Mouse (Mus musculus) intestine, postnatal 0 days (tissue): ENCODE data around the gene Zar1l. TPM values are rescaled to one million over a fixed set of nuclear protein-coding genes. Genes with fewer than 3 reads are reported as not detected.

ENCODE experiments used
- ATAC-seq: fragments of 200-750 bp; cut with Nextera tagmentation; 2 replicates; pipeline ENCODE4 v1.8.0; 2017; ENCODE audit warnings: mild to moderate bottlenecking, moderate TSS enrichment, moderate library complexity
- H3K27ac ChIP-seq: fragments of 300-500 bp; sonication (generic); 2 replicates; pipeline ENCODE4 v1.5.1; 2014; ENCODE audit warnings: mild to moderate bottlenecking, low read depth, low read length, moderate library complexity
- H3K27me3 ChIP-seq: fragments of 300-500 bp; sonication (generic); replicated peaks from 2 replicates; pipeline ENCODE4 v1.6.1; 2014; ENCODE audit warnings: low read length, mixed read lengths; ENCODE audit not compliant: control insufficient read depth, insufficient read depth
- H3K36me3 ChIP-seq: fragments of 300-500 bp; sonication (generic); 2 replicates; pipeline ENCODE4 v1.6.1; 2014; ENCODE audit warnings: mild to moderate bottlenecking, moderate library complexity; ENCODE audit not compliant: control insufficient read depth, insufficient read depth
- H3K4me1 ChIP-seq: fragments of 300-500 bp; sonication (generic); replicated peaks from 2 replicates; pipeline ENCODE4 v1.6.1; 2014; ENCODE audit warnings: antibody characterized with exemption, low read length, mixed read lengths; ENCODE audit not compliant: control insufficient read depth, insufficient read depth
- H3K4me2 ChIP-seq: fragments of 300-500 bp; sonication (generic); replicated peaks from 2 replicates; pipeline ENCODE4 v1.6.1; 2014; ENCODE audit warnings: low read depth, mild to moderate bottlenecking, moderate library complexity
- H3K4me3 ChIP-seq: fragments of 300-500 bp; sonication (generic); 2 replicates; pipeline ENCODE4 v1.5.1; 2014; ENCODE audit warnings: low read depth, low read length
- H3K9ac ChIP-seq: fragments of 300-500 bp; sonication (generic); 2 replicates; pipeline ENCODE4 v1.6.1; 2014; ENCODE audit warnings: mild to moderate bottlenecking, low read depth, low read length
- H3K9me3 ChIP-seq: fragments of 300-500 bp; sonication (generic); 2 replicates; pipeline ENCODE4 v1.6.1; 2016; ENCODE audit warnings: mixed run types; ENCODE audit not compliant: control insufficient read depth
- CTCF ChIP-seq: sonication (generic); IDR thresholded peaks from 2 replicates; pipeline ENCODE4 v1.5.1; 2016; ENCODE audit warnings: low read depth, mild to moderate bottlenecking, control low read depth, antibody characterized with exemption, moderate library complexity
- WGBS: fragments of 180-500 bp; shearing (Covaris S2); extraction: QIAGEN DNeasy Blood & Tissue Kit; methylation state at CpG from one replicate; pipeline ENCODE4 v1.1.7; 2014; 5-methylcytosine and 5-hydroxymethylcytosine counted together
- polyA plus RNA-seq: library from polyadenylated mRNA; unstranded; fragments of >200 nt; fragmentation: Nextera tagmentation; extraction: Ambion mirVana; gene quantifications from 2 replicates; pipeline ENCODE4 v1.2.1, GENCODE M21; 2015

Zar1l gene
- not detected in 2 replicates for polyA plus RNA-seq

GRCm38 (mm10) chr5:150518064-150518463, at the start of gene Zar1l:
Zar1l (minus strand) TSS chr5:150518164.
- Histone ChIP-seq H3K27ac (no peak within 1 kb of the TSS), H3K36me3 (no peaks in the 10 kb centered on the region), H3K9me3 (no peaks in the 10 kb centered on the region), H3K9ac (no peak within 1 kb of the TSS), H3K4me1 (no peaks in the 10 kb centered on the region), H3K4me3 (no peak within 1 kb of the TSS), H3K4me2 (no peak within 1 kb of the TSS), H3K27me3 (no peaks in the 10 kb centered on the region)
- 55% methylated on average over 4 of the region's 4 CpGs for WGBS
- no peak for ATAC-seq
- TF ChIP-seq CTCF: no peak

GRCm38 (mm10) chr5:150566971-150567370, 49.0 kb upstream of the Zar1l start:
- H3K4me2 ChIP-seq: no peak overlapping the region
- H3K36me3 ChIP-seq: peaks cover 26% of the 10 kb centered on the region
- H3K9ac ChIP-seq: no peak overlapping the region
- no peak for ATAC-seq
- no peak overlapping the region for H3K4me3 ChIP-seq
- H3K27ac ChIP-seq: no peak overlapping the region
- no peaks in the 10 kb centered on the region for H3K9me3 ChIP-seq
- 93% methylated on average over 5 of the region's 5 CpGs for WGBS
- no peaks in the 10 kb centered on the region for H3K4me1 ChIP-seq
- TF ChIP-seq CTCF: no peak
- H3K27me3 ChIP-seq: no peaks in the 10 kb centered on the region

GRCm38 (mm10) chr5:150566226-150566625, 48.3 kb upstream of the Zar1l start:
- WGBS: 57% methylated on average over 3 of the region's 3 CpGs
- Histone ChIP-seq H3K4me3 (no peak overlapping the region), H3K4me1 (no peaks in the 10 kb centered on the region), H3K36me3 (peaks cover 25% of the 10 kb centered on the region), H3K4me2 (no peak overlapping the region), H3K9me3 (no peaks in the 10 kb centered on the region), H3K27me3 (no peaks in the 10 kb centered on the region), H3K9ac (no peak overlapping the region), H3K27ac (no peak overlapping the region)
- no peak for TF ChIP-seq CTCF
- no peak for ATAC-seq

GRCm38 (mm10) chr5:150564426-150564825, 46.5 kb upstream of the Zar1l start:
- WGBS: 93% methylated on average over 6 of the region's 6 CpGs
- peaks cover 26% of the 10 kb centered on the region for H3K36me3 ChIP-seq
- no peak for TF ChIP-seq CTCF

GRCm38 (mm10) chr5:150561783-150562182, 43.8 kb upstream of the Zar1l start:
- Histone ChIP-seq H3K27ac (peak overlapping the region; percentile 74), H3K4me3 (no peak overlapping the region), H3K27me3 (no peaks in the 10 kb centered on the region), H3K4me2 (peak overlapping the region; percentile 37; the same call in 1 of the 2 replicates), H3K9me3 (no peaks in the 10 kb centered on the region), H3K4me1 (no peaks in the 10 kb centered on the region), H3K36me3 (peaks cover 29% of the 10 kb centered on the region), H3K9ac (no peak overlapping the region)
- ATAC-seq: peak; percentile 91
- WGBS: 55% methylated on average over 5 of the region's 5 CpGs
- no peak for TF ChIP-seq CTCF

More at GRCm38 (mm10) chr5:150564426-150564825, 46.5 kb upstream of the Zar1l start:
- H3K4me2 ChIP-seq: no peak overlapping the region
- H3K4me1 ChIP-seq: no peaks in the 10 kb centered on the region
- H3K9me3 ChIP-seq: no peaks in the 10 kb centered on the region
- H3K27ac ChIP-seq: no peak overlapping the region
- ATAC-seq: no peak
- no peak overlapping the region for H3K4me3 ChIP-seq
- no peaks in the 10 kb centered on the region for H3K27me3 ChIP-seq
- H3K9ac ChIP-seq: no peak overlapping the region

- TF ChIP-seq CTCF: no peak
- Histone ChIP-seq H3K27ac (peak overlapping the region; percentile 74), H3K4me1 (no peaks in the 10 kb centered on the region), H3K4me2 (peak overlapping the region; percentile 37; the same call in 1 of the 2 replicates), H3K9me3 (no peaks in the 10 kb centered on the region), H3K27me3 (no peaks in the 10 kb centered on the region), H3K4me3 (no peak overlapping the region), H3K36me3 (peaks cover 30% of the 10 kb centered on the region), H3K9ac (no peak overlapping the region)
- ATAC-seq: peak; percentile 88
Measured at GRCm38 (mm10) chr5:150561376-150561775, 43.4 kb upstream of the Zar1l start.

GRCm38 (mm10) chr5:150560851-150561250, 42.9 kb upstream of the Zar1l start:
- no peak overlapping the region; the same call in 1 of the 2 replicates for H3K27ac ChIP-seq
- H3K9ac ChIP-seq: no peak overlapping the region
- no peaks in the 10 kb centered on the region for H3K27me3 ChIP-seq
- ATAC-seq: no peak
- H3K4me1 ChIP-seq: no peaks in the 10 kb centered on the region
- H3K36me3 ChIP-seq: peaks cover 27% of the 10 kb centered on the region; the same call in 1 of the 2 replicates
- WGBS: 92% methylated on average over 5 of the region's 5 CpGs
- H3K4me3 ChIP-seq: no peak overlapping the region
- 0 out of 2 replicates have a peak, but pooled peaks have one; percentile 6 for TF ChIP-seq CTCF
- H3K4me2 ChIP-seq: no peak overlapping the region
- H3K9me3 ChIP-seq: no peaks in the 10 kb centered on the region
